Mouse (Mus musculus) hindbrain, embryonic 11.5 days (tissue): Measurements from ENCODE around the gene Abca3. TPM values are rescaled to one million over a fixed set of nuclear protein-coding genes. Genes with fewer than 3 reads are reported as not detected.

Source experiments
- ATAC-seq: fragments of 200-750 bp; cut with Nextera tagmentation; 2 replicates; pipeline ENCODE4 v1.8.0; 2017; ENCODE audit warnings: mild to moderate bottlenecking, moderate TSS enrichment, moderate library complexity; ENCODE audit not compliant: low FRiP score
- DNase-seq: peaks from one replicate; pipeline ENCODE4 v3.0.0-alpha.2; 2015; ENCODE audit warnings: low spot score
- H3K27ac ChIP-seq: fragments of 300-500 bp; sonication (generic); 2 replicates; pipeline ENCODE4 v1.5.1; 2014; ENCODE audit warnings: mild to moderate bottlenecking, low read depth, low read length
- H3K27me3 ChIP-seq: fragments of 300-500 bp; sonication (generic); 2 replicates; pipeline ENCODE4 v1.6.1; 2014; ENCODE audit warnings: mild to moderate bottlenecking, low read length, moderate library complexity, mixed read lengths; ENCODE audit not compliant: control insufficient read depth, insufficient read depth
- H3K36me3 ChIP-seq: fragments of 300-500 bp; sonication (generic); 2 replicates; pipeline ENCODE4 v1.6.1; 2014; ENCODE audit warnings: mild to moderate bottlenecking, low read length, moderate library complexity, mixed read lengths; ENCODE audit not compliant: control insufficient read depth, insufficient read depth
- H3K4me1 ChIP-seq: fragments of 300-500 bp; sonication (generic); replicated peaks from 2 replicates; pipeline ENCODE4 v1.6.1; 2014; ENCODE audit warnings: low read length, mixed read lengths; ENCODE audit not compliant: control insufficient read depth, insufficient read depth
- H3K4me2 ChIP-seq: fragments of 300-500 bp; sonication (generic); replicated peaks from 2 replicates; pipeline ENCODE4 v1.6.1; 2014; ENCODE audit warnings: mild to moderate bottlenecking, low read depth, low read length
- H3K4me3 ChIP-seq: fragments of 300-500 bp; sonication (generic); 2 replicates; pipeline ENCODE4 v1.5.1; 2014; ENCODE audit warnings: low read depth, low read length
- H3K9ac ChIP-seq: fragments of 300-500 bp; sonication (generic); 2 replicates; pipeline ENCODE4 v1.6.1; 2014; ENCODE audit warnings: low read depth, low read length
- H3K9me3 ChIP-seq: fragments of 300-500 bp; sonication (generic); 2 replicates; pipeline ENCODE4 v1.6.1; 2016; ENCODE audit warnings: low read length; ENCODE audit not compliant: control insufficient read depth
- WGBS: fragments of 180-500 bp; shearing (Covaris S2); extraction: QIAGEN DNeasy Blood & Tissue Kit; methylation state at CpG from one replicate; pipeline ENCODE4 v1.1.7; 2014; 5-methylcytosine and 5-hydroxymethylcytosine counted together
- polyA plus RNA-seq: library from polyadenylated mRNA; unstranded; fragments of >200 nt; fragmentation: Nextera tagmentation; extraction: Ambion mirVana; gene quantifications from 2 replicates; pipeline ENCODE4 v1.2.1, GENCODE M21; 2014

The Abca3 gene
- polyA plus RNA-seq, 1 experiment from 2014 or later = 14.1 TPM

DNA sequence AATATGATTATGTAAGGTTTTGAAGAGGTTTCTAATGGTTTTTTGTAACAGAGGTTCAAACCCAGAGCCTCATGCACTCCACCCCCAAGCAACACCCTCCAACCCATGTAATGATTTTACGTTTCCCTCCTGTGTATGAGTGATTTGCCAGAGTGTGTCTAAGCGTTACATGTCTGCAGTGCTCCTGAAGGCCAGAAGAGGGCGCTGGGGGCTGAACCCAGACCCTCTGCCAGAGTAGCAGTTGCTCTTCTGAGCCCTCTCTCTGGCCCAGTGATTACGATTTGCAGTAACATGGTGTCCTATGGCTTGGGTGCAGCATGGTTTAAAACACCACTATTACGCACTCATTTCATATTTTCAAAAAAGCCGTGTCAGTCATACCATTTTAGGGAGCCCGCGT lies 39.4 kb downstream of the Abca3 start:
- WGBS = 68% methylated on average over 8 of the region's 8 CpGs
- Histone ChIP-seq H3K4me3 (no peak overlapping the region), H3K27ac (no peak overlapping the region), H3K9me3 (no peaks in the 10 kb centered on the region), H3K9ac (no peak overlapping the region), H3K4me2 (no peak overlapping the region), H3K27me3 (no peaks in the 10 kb centered on the region), H3K4me1 (no peaks in the 10 kb centered on the region), H3K36me3 (no peaks in the 10 kb centered on the region)
- peak; percentile 19 for DNase-seq
- ATAC-seq = no peak

DNA sequence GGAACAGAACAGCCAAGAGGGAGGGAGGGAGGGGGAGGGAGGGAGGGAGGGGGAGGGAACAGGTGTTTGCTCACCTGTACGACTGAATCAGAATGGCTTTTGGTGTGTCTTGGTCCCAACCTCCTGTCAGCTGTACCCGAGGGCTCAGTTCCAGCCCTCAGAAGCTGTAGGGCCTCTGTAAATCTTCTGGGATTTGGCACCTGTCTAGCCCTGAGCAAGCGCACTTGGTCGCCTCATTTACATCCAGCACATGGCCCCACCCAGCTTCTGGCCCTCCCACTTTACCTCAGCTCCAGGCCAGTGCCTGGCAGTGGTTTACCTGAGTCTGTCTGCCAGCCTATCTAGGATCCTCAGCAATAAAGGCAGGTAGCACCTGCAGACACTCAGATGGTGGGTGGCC lies 41.8 kb downstream of the Abca3 start:
- Histone ChIP-seq H3K36me3 (0 out of 2 replicates have a peak, but pooled peaks cover 2% of the 10 kb centered on the region), H3K27ac (no peak overlapping the region), H3K4me1 (no peaks in the 10 kb centered on the region), H3K4me3 (no peak overlapping the region), H3K9ac (no peak overlapping the region), H3K27me3 (no peaks in the 10 kb centered on the region), H3K4me2 (no peak overlapping the region), H3K9me3 (no peaks in the 10 kb centered on the region)
- 36% methylated on average over 4 of the region's 4 CpGs for WGBS
- ATAC-seq (no peak), DNase-seq (no peak)

- 0 out of 2 replicates have a peak, but pooled peaks cover 2% of the 10 kb centered on the region for H3K36me3 ChIP-seq
- H3K4me2 ChIP-seq = no peak overlapping the region
- DNase-seq (no peak), ATAC-seq (no peak)
- no peaks in the 10 kb centered on the region for H3K9me3 ChIP-seq
- no peaks in the 10 kb centered on the region for H3K27me3 ChIP-seq
- 86% methylated on average over 7 of the region's 7 CpGs for WGBS
- H3K4me3 ChIP-seq = no peak overlapping the region
- H3K9ac ChIP-seq = no peak overlapping the region
- no peak overlapping the region for H3K27ac ChIP-seq
- H3K4me1 ChIP-seq = no peaks in the 10 kb centered on the region
These were observed 42.7 kb downstream of the Abca3 start for GRCm38 (mm10) chr17:24394456-24394855.

- DNase-seq (no peak), ATAC-seq (no peak)
- H3K4me1 ChIP-seq = no peaks in the 10 kb centered on the region
- no peaks in the 10 kb centered on the region for H3K36me3 ChIP-seq
- 70% methylated on average over 3 of the region's 3 CpGs for WGBS
- no peak overlapping the region for H3K4me2 ChIP-seq
- H3K27me3 ChIP-seq = no peaks in the 10 kb centered on the region
- no peak overlapping the region for H3K27ac ChIP-seq
- H3K9ac ChIP-seq = no peak overlapping the region
- H3K4me3 ChIP-seq = no peak overlapping the region
- H3K9me3 ChIP-seq = no peaks in the 10 kb centered on the region
These were observed 50.6 kb downstream of the Abca3 start for GRCm38 (mm10) chr17:24402371-24402770.

- H3K4me1 ChIP-seq = no peaks in the 10 kb centered on the region
- 0 out of 2 replicates have a peak, but pooled peaks cover 3% of the 10 kb centered on the region for H3K36me3 ChIP-seq
- H3K4me3 ChIP-seq = no peak overlapping the region
- ATAC-seq (no peak), DNase-seq (no peak)
- no peak overlapping the region for H3K4me2 ChIP-seq
- no peaks in the 10 kb centered on the region for H3K27me3 ChIP-seq
- 87% methylated on average over 12 of the region's 12 CpGs for WGBS
- H3K9me3 ChIP-seq = no peaks in the 10 kb centered on the region
- no peak overlapping the region for H3K27ac ChIP-seq
- no peak overlapping the region for H3K9ac ChIP-seq
These were observed 55.5 kb downstream of the Abca3 start for GRCm38 (mm10) chr17:24407116-24407803.

- Histone ChIP-seq H3K4me2 (peak overlapping the region; percentile 75), H3K9me3 (no peaks in the 10 kb centered on the region), H3K27me3 (no peaks in the 10 kb centered on the region), H3K9ac (peak overlapping the region; percentile 75), H3K36me3 (0 out of 2 replicates have a peak, but pooled peaks cover 3% of the 10 kb centered on the region), H3K4me1 (0 out of 2 replicates have a peak, but pooled peaks cover 5% of the 10 kb centered on the region), H3K27ac (peak overlapping the region; percentile 62; the same call in 1 of the 2 replicates), H3K4me3 (peak overlapping the region; percentile 96)
- no peak for DNase-seq
- WGBS = 34% methylated on average over 22 of the region's 22 CpGs
- peak; percentile 53 for ATAC-seq
These were observed 61.9 kb downstream of the Abca3 start for GRCm38 (mm10) chr17:24413557-24414211.

- Histone ChIP-seq H3K27ac (peak within 1 kb of the TSS; percentile 88), H3K4me2 (peak within 1 kb of the TSS; percentile 96), H3K4me3 (peak within 1 kb of the TSS; percentile 96), H3K4me1 (0 out of 2 replicates have a peak, but pooled peaks cover 5% of the 10 kb centered on the region), H3K9ac (peak within 1 kb of the TSS; percentile 94), H3K36me3 (0 out of 2 replicates have a peak, but pooled peaks cover 5% of the 10 kb centered on the region), H3K9me3 (no peaks in the 10 kb centered on the region), H3K27me3 (no peaks in the 10 kb centered on the region)
- DNase-seq (peak; percentile 99), ATAC-seq (peak; percentile 96)
- under 1% methylated on average over 64 of the region's 64 CpGs for WGBS
These were observed 62.7 kb downstream of the Abca3 start, which contains the start of gene Rnps1 for GRCm38 (mm10) chr17:24414230-24414976. Rnps1 (plus strand) TSS chr17:24414565.

- Histone ChIP-seq H3K27ac (peak overlapping the region; percentile 88), H3K36me3 (0 out of 2 replicates have a peak, but pooled peaks cover 2% of the 10 kb centered on the region), H3K4me3 (peak overlapping the region; percentile 96), H3K9ac (peak overlapping the region; percentile 94), H3K4me1 (0 out of 2 replicates have a peak, but pooled peaks cover 5% of the 10 kb centered on the region), H3K9me3 (no peaks in the 10 kb centered on the region), H3K27me3 (no peaks in the 10 kb centered on the region), H3K4me2 (peak overlapping the region; percentile 96)
- no peak for DNase-seq
- under 1% methylated on average over 21 of the region's 21 CpGs for WGBS
- ATAC-seq = no peak
These were observed 63.3 kb downstream of the Abca3 start for GRCm38 (mm10) chr17:24415011-24415410.
